In the genomic region with DNA sequence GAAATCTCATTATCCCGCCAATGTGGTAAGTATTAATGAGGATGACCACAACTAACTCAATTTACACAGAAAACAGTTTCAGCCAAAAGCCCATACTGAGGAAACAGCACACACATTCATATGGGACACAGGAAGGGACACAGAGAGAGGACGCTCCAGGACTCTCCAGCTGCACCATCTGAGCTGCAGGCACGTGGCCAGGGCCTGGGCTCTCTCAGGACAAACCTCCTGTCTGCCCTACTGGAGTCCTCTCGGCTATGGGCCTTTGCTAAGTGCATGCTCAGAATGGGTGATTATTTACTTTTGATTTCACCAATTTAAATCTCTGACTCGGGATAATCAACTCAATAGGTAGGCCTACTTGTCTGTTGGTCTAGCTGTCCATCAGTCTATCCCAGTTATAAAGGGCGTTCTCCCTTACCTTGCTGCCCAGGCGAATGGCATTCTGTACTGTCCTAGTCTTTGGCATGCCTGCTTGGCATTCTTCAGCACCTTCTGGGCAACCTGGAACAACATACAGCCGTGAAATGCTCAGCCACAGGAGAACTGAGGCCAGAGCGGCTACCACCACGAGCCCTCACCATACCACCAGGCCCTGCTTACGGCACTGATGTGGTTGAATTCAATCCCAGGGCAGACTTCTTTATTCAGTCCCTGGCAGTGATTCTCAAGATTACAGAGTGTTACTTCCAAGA, we compare ENCODE assay signal across 10 mouse cellular contexts.
A peak's percentile ranks its signal among the peaks of the same experiment; 100 is the strongest.
DNase-seq lines count a peak whose midpoint lies in the region; ATAC-seq lines count a peak whose summit lies in the region.
"Had no signal": no experiment of that assay in that cellular context is flagged by ENCODE, and none has a peak within 500 bp of the region (broad histone marks: within the 10 kb centered on the region; RNA-seq: fewer than 3 reads in every experiment).

No protein-coding gene starts in this region.

- ATAC-seq in frontal cortex, adult (ENCODE audit: low TSS enrichment): peak; percentile 41; the same call in 1 of the 2 replicates
- ATAC-seq: hindbrain, postnatal 0 days; liver, embryonic 12.5 days had no signal

- no peak for DNase-seq in frontal cortex, postnatal 25 days (ENCODE audit: low spot score in 2 of 2)
- peak; percentile 61 for DNase-seq in layer of hippocampus, adult 9-11 months
- no peak for DNase-seq in layer of hippocampus, adult 11-12 months (ENCODE audit: low spot score)
- peak; percentile 67 for DNase-seq in Muller cell, postnatal 12 days (ENCODE audit: inconsistent ontology term)
- DNase-seq in cerebellum, postnatal 25 days: peak; percentile 92 to 93
- no peak for DNase-seq in adrenal gland, postnatal 36 days
- no peak for DNase-seq in urinary bladder, postnatal 10 days (ENCODE audit: low spot score)

Comparison
In these comparisons a context has a peak if more than half of its experiments do, and no peak if none do; other contexts are left out.
1. DNase-seq: peak in layer of hippocampus, adult 9-11 months (single experiment), Muller cell, postnatal 12 days (single experiment) and cerebellum, postnatal 25 days (2 of 2); none in frontal cortex, postnatal 25 days (0 of 2), layer of hippocampus, adult 11-12 months (single experiment), adrenal gland, postnatal 36 days (0 of 2) and urinary bladder, postnatal 10 days (single experiment).